Mouse (Mus musculus) hindbrain, embryonic 12.5 days (tissue): ENCODE results near the gene Clec4a3. TPM values are rescaled to one million over a fixed set of nuclear protein-coding genes. Genes with fewer than 3 reads are reported as not detected.

ENCODE experiments used
- polyA plus RNA-seq: library from polyadenylated mRNA; unstranded; fragments of >200 nt; fragmentation: Nextera tagmentation; extraction: Ambion mirVana; gene quantifications from 2 replicates; pipeline ENCODE4 v1.2.1, GENCODE M21; 2016

The Clec4a3 gene
- polyA plus RNA-seq, 1 experiment from 2014 or later = 0.49 TPM

Other genes with a start within 250 kb of the Clec4a3 start
- gene Nanog, start 245.0 kb upstream of the Clec4a3 start, polyA plus RNA-seq = 0.14 and 0.27 TPM in 2 replicates
- gene Slc2a3, start 150.9 kb upstream of the Clec4a3 start, polyA plus RNA-seq = 24.7 and 25.3 TPM in 2 replicates
- 6.1 and 6.9 TPM in 2 replicates for gene Foxj2, start 132.6 kb upstream of the Clec4a3 start, polyA plus RNA-seq
- 2.0 and 2.2 TPM in 2 replicates for gene C3ar1, start 96.4 kb upstream of the Clec4a3 start, polyA plus RNA-seq
- 85.2 and 87.1 TPM in 2 replicates for gene Necap1, start 78.0 kb upstream of the Clec4a3 start, polyA plus RNA-seq
- gene Clec4a1, start 30.7 kb upstream of the Clec4a3 start, polyA plus RNA-seq = 1.1 and 1.6 TPM in 2 replicates
- gene Clec4a4, start 37.9 kb downstream of the Clec4a3 start, polyA plus RNA-seq = not detected in 2 replicates
- gene Clec4b1, start 97.4 kb downstream of the Clec4a3 start, polyA plus RNA-seq = not detected in 2 replicates
- gene Clec4a2, start 153.9 kb downstream of the Clec4a3 start, polyA plus RNA-seq = 1.2 and 1.6 TPM in 2 replicates
- gene Clec4b2, start 220.4 kb downstream of the Clec4a3 start, polyA plus RNA-seq = not detected in 2 replicates